Mouse (Mus musculus) lung, adult 2 months (tissue): ENCODE data around the gene Kctd20.

Experiments used
- CTCF ChIP-seq: fragments of 200-500 bp; IDR thresholded peaks from 2 replicates; pipeline ENCODE4 v1.5.1; 2011; ENCODE audit warnings: mild to moderate bottlenecking, low read length, control low read depth; ENCODE audit not compliant: insufficient read depth
- POLR2A ChIP-seq: fragments of 200-500 bp; IDR thresholded peaks from 2 replicates; pipeline ENCODE4 v1.6.1; 2011; ENCODE audit warnings: low read depth, mild to moderate bottlenecking, control low read depth, low read length, borderline replicate concordance; ENCODE audit errors: extremely low read depth

GRCm38 (mm10) chr17:28953251-28953650 lies 1.5 kb downstream of the Kctd20 start:
- TF ChIP-seq POLR2A (no peak), CTCF (no peak)
